Mouse (Mus musculus) adrenal gland (tissue): ENCODE data around the gene Trit1.

ENCODE experiments used
- intact Hi-C: fragments of 180-260 bp; cut with DNase I; formaldehyde crosslinking; loops from one replicate; pipeline ENCODE4 v1.15.1; 2025

Trit1 gene

DNA sequence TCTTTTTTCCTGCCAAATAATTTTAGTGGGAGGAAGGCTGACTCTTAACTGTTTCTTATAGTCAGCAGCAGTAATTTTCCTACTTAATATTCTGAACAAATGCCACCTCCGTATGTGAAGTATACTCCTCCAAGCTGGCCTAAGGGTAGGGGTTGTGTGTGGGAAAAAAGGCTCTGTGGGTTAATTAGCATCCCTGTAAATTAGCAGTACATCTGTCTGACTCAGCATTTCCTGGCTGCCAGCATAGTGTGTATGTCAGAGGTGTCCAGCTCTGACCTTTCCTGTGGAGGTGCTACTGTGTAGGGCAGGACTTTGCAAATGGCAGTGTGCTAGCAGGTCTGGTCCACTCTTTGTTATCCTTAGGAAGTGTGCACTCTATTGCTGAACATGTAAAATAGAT is 27.5 kb downstream of the Trit1 start:
- intact Hi-C loops = no loop called here

DNA sequence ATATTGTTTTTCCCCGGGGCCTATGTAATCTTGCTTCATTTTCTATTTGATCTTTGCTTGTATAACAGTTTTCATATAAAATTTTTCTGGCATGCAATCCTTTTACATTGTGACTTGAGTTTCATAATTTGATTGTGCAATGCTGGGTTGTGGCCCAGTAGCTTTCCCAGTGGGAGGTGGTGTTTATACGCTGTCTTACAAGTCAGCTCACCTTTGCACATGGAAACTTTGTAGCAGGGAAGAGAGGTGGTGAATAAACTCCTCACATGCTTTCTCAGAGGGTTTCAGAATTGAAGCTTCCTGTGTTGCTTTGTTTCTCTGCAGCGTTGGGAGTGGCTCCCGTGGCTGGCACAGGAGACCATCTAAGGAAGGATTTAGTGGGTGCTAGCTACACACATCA is 28.4 kb downstream of the Trit1 start:
- intact Hi-C loops = no loop called here

DNA sequence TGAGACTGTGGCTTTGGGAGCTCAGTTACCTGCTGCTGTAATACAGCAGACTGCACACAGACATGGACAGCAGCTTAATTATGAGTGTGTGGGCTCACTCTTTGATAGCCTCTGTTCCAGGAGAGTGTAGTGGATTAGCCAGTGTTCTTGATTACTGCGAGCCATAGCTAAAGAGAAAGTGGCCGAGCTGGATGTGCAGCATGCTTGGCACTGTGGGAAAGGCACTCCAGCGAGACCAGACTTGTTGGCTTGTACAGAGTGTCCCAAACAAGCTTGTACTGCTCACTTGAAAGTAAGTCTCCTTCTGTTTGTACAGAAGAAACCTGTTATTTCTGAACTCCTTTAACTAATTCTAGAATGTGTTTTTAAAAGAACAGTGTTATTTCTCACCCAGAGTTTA is 29.9 kb downstream of the Trit1 start:
- intact Hi-C loops = no loop called here

DNA sequence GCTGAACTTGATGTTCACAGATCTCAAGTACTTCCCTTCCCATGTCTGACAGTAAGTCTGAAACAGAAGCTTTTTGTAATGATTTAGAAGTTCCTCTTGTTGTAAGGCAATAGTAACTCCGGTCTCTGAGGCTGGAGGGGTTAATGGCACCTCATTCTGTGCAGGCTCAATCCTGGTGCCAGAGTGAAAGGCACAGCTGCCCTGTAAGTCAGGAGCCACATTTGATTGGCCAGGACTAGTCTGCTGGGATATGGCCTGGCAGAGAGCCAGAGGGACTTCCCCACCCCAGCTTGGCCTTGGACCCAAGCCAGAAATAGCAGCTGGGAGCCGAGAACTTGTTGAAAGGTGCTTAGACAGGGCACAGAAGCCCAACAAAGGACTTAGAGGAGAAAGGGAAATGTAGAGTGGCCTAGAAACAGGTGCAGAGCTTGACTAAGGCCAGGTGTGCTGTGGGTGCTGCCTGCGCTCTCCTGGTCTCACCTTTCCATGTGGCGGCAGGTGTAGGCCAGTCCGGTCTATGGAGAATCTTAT is 34.3 kb downstream of the Trit1 start:
- intact Hi-C loops = no loop called here

DNA sequence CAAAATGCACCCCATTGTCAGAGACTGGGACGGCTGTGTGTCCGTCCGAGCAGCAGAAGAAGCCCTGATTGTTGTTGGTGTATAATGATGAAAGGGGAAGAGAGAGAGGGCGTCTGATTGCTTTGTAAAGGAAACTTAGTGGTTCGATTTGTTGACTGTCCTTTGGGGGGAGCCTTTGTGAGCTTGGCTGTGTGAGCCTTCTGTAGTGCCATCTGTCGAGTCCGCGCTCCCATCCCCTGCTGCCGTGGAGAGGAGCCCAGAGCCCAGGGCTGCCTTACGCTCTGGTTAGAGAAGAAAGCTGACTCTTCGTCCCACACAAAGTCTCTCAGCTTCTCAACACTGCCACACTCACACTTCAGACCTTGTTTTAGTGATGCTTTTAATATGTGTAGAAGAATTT is 36.8 kb downstream of the Trit1 start:
- intact Hi-C loops = no loop called here

DNA sequence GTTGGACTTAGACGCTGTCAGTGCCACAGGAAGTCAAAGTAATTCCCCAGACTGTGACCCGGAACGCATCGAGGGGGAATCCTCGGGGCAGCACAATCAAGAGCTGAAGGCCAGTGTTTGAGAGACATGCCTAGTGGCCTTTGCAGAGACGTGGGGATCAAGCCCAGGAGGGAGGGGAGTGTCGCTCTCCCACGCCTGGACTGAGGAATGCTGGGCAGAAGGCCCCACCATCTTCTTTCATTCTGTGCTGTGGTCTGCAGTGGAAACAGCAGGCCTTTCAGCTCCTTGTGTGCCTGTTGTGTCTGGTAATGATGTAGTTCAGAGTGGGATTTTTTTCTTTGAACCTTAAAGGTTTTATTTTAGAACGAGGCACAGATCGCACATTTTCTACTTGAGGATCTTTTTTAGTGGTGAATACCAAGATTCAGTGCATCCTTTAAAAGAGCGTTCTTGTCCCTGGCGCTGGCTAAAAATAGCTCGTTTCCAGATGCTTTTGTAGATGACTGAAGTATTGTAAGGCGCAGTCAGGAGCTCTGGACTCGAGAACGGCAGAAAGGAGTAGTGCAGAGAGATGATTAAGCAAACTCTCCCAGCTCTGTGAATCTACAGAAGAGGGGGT is 37.9 kb downstream of the Trit1 start:
- intact Hi-C loops = no loop called here

DNA sequence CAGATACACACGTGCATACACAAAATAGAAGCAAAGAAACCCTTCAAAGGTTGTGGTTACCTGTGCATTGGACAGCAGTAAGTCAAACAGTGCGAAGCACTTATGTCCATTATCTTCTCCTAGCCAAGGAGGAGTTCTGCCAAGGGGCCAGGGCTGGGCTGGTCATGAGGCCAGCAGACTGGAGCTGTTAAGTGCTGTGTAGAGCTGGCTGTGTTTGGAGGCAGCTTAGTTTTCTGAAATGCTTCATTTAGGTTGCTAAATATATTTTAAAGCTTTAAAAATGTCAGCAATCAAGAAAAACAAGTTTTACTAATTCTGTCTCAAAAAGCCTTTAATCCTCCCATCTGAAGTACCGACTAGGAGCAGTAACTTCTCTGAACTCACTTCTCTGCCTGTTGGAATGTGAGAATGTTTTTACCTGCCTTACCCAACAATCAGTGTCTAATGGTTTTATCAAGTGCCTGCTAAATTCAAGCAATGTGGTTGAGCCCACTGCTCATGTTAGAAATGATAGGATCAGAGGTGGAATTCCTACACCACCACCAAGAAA is 40.2 kb downstream of the Trit1 start:
- intact Hi-C loops = no loop called here

DNA sequence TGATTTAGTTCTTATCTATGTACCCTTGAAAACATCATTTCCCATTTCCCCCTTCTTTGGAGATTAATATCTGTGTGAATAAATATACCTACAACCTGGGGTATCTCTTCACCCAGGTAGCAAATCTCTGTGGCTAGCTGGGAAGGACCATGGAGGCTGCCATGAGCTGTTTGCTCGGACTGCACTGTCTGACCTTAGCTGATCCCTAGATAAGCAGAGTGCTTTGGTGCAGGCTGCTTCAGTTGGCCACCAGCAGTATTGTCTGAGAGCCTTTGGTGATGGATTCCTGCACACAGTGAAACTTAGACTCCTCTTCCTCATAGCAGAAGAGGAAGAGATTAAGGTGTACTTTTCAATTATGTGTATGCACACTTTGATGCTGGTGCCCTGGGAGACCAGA is 41.6 kb downstream of the Trit1 start:
- intact Hi-C loops = no loop called here

DNA sequence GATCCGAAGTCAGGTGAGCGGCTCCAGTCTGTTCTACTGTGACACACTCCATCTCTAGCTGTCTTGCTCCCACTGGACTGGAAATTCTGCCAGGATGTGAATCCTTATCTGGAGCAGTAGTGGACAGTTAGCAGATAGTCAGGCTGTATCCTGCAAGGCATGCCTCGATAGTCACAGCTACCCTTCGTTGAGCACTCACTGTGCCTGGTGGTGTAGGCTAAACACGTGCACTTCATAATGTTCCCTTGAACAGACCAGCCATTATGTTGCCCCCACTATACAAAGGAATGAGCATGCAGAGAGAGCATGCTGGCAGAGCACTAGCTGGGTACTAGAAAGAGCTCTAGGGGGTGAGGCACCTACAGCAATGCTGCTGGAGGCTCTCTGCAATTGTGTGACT is 45.3 kb downstream of the Trit1 start:
- intact Hi-C loops = no loop called here

DNA sequence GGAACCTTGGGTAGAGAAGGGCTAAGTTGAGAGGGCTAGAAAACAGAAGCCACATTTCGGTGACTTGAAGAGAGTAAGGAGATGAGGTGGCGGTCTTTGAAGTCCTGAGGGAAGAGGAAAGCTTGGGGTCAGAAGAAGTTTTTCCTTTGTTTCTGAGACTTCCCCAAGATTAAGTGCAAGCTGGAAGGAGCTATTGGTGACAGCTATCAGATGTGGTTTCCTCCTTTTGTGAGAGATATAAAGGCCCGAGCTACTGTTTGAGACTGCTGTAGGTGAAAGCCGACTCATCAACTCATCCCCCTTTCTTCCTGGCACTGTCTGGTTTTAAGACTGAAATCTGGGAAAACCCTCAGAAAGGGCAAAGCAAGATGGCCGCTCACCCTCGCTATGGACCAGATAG is 52.2 kb downstream of the Trit1 start:
- intact Hi-C loops = no loop called here

DNA sequence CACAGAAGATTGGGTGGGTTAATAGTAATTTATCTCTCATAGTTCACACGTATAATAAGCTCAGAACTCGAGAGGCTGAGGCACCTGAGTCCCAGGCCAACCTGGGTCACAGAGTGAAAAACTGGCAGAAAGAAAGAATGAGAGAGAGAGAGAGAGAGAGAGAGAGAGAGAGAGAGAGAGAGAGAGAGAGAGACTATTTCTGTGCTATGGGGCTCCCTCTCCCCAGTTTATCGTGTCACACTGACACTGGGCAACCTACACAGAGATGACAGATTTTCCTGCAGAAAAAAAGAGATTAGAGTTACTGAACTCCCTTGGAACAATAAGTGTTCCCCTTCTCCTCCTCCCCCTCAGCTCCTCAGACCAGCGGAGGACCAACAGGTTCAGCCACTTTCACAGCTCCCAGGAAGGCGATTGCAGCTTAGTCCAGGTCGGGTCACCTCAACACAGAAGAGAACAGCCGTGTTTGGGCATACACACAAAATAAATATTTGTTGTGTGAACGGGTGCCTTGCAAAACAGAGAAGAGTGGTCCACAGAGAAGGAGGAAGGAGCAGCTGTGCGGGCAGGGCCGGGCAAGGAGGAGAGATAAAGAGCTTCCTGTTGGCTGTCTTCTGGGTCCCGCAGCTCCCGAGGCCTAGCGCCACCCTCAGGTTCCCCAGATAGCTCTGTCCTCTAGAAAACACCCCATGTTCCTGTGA is 55.0 kb downstream of the Trit1 start:
- intact Hi-C loops = no loop called here

DNA sequence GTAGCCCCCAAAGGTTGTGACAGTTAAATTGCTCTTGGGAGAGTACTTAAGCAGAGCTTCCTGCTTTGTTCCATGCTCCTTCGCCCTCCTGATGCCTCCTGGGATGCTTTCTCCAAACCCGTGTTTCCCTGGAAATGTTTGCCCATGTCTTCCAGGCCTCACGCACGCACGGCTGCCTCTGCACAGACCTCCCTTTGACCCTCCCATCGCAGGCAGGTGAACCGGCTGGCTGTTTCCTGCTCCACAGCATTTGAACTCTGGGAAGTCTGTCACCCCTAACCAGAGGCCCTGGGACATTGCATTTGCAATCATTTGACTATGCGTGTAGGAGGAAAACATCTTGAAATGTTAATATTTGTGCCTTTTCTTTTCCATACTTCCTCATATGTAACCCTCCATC is 60.5 kb downstream of the Trit1 start:
- intact Hi-C loops = no loop called here

DNA sequence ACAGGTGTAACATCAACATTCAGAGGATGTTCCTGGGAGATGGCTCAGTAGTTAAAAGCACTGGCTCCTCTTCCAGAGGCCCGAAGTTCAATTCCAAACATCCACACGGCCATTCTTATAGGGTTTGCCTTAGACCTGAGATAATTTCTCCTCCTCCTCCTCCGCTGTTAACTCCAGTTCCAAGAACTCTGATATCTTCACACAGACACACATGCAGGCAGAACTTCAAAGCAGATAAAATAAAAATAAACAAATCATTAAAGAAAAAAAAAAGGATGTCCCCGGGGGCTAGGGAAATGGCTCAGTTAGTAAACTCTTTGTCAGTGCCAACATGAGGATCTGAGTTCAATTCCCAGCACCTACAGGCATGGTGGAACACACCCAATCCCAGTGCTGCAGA is 61.8 kb downstream of the Trit1 start:
- intact Hi-C loops = no loop called here

DNA sequence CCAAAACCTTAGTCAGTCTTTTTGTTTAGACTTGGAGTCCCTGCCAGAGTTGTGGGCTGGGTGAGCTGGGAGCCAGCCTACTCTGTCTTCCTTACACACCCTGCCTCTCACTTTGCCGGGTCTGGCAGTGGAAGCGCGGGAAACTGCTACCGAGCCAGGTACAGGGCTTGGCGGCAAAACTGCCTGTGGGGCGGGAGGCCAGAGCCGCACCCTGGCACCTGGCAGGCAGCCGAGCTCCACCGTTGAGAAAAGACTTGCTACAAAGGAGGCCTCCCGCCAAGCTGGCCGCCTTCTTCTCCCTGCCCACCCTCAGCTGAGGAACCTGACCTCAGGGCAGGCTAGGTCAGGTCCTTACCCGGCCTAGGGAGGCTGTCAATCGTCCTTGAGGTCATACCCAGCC is 64.4 kb downstream of the Trit1 start:
- intact Hi-C loops = loop anchor here (5.0 kb wide), 1 partner anchor 173 kb away; no protein-coding TSS in a partner anchor

DNA sequence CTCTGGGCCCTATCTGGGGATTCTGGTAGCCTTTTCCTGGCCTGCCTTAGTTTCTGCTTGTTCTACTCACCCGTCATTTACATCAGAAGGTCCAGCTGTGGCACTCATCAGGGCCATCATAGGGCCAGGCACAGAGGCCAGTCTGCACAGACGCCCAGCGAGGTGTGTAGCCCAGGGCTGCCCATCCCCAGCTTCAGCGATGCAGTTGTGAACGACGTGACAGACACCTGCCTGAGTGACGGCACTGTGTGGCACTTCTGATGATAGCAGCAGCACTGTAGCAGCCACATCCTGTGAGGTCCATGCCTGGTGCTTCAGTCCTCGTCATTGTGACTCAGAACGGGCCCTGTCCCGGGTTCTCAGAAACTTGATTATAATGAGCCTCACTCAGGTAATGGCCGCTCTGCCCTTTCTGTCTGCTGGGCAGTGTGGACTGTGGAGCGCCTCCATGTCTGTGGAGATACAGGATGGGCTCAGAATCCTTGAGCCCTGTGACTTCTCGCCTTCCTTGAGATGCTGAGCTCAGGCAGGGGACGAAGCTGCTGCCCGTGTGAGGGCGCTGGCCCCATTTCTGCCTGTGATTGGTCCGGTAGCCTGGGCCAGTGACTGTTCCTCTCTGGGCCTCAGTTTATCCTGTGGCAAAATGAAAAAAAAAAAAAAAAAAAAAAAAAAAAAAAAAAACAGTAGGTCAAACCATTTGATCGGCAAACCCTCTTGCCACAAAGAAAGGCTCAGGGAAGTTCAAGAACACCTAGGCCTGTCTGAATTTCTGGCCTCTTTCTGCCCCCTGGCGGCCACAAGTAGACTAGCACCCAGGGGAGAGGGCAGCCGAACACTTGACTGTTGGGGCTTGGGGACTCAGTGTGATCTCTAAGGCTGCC is 66.1 kb downstream of the Trit1 start:
- intact Hi-C loops = loop anchor here (2.0 to 5.0 kb wide), 2 partner anchors 88 to 175 kb away; partner anchors contain the start of gene Mycl

DNA sequence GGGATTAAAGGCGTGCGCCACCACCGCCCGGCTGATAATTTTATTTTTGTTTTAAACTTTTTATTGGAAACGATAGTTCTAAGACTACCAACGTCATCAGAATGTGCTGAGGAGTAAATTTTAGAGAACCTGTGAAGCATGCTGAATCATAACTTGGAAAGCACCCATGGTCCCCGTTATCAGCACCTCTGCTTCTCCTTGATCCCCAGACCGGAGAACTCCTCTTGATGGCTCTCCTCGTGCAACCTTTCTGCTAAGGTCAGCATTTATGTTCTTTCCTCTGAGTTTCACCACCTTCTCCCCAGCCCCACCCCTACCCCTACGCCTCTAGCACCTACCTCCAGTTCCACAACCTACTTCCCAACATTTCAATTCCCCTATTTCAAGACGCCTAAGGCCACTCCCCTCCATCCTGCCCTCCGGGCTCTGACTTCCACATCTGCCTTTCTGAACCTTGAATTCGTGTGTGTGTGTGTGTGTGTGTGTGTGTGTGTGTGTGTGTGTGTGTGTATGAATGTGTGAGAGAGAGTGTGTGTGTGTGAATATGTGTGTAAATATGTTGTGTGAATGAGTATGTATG is 67.0 kb downstream of the Trit1 start:
- intact Hi-C loops = loop anchor here (2.0 to 5.0 kb wide), 2 partner anchors 89 to 176 kb away; partner anchors contain the start of gene Mycl

DNA sequence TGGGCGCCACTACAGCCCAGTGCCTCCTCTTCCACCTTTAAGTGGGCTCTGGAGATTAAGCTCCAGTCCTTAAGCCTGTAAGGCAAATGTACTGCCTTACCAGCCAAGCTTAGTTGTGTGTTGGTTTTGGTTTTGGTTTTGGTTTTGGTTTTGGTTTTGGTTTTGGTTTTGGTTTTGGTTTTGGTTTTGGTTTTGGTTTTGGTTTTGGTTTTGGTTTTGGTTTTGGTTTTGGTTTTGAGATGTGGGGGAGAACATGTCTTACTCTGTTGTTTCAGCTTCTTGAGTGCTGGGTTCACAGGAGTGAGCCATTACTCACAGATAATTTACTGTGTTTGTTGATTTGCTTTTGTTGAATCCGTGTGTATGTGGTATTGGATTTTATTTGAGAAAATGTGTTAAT is 68.9 kb downstream of the Trit1 start:
- intact Hi-C loops = loop anchor here (5.0 kb wide), 1 partner anchor 143 kb away; no protein-coding TSS in a partner anchor

DNA sequence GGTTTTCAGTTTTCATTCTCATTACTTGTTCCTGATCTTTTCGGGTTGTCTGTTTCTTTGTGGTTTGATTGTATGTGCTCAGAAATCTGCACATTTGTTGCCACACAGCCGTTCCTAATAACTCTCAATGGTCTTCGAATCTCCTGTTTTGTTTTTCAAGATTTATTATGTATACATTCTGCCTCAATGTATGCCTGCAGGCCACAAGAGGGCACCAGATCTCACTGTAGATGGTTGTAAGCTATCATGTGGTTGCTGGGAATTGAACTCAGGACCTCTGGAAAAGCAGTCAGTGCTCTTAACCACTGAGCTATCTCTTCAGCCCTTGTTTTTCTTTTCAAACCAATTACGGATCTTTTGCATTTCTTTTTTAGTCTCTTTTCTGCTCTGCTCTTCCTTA is 70.0 kb downstream of the Trit1 start:
- intact Hi-C loops = loop anchor here (5.0 kb wide), 1 partner anchor 144 kb away; no protein-coding TSS in a partner anchor

DNA sequence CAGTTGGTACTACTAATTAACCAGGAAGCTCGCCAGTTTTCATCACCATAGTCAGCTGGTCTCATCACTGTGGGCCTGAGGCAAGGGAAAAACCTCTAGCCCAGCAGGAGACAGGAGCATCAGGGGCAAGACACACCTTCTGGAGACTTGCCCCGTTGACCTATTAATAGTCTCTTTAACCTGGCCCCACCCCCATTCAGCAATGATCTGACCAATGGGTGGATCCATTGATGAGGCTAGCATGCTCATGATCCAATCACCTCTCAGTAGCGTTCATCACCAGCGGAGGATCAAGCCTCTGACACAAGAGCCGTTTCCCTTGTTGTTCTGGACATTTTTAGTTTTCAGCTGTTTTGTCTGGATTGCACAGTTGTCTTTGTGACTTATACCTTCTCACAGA is 76.2 kb downstream of the Trit1 start:
- intact Hi-C loops = no loop called here

DNA sequence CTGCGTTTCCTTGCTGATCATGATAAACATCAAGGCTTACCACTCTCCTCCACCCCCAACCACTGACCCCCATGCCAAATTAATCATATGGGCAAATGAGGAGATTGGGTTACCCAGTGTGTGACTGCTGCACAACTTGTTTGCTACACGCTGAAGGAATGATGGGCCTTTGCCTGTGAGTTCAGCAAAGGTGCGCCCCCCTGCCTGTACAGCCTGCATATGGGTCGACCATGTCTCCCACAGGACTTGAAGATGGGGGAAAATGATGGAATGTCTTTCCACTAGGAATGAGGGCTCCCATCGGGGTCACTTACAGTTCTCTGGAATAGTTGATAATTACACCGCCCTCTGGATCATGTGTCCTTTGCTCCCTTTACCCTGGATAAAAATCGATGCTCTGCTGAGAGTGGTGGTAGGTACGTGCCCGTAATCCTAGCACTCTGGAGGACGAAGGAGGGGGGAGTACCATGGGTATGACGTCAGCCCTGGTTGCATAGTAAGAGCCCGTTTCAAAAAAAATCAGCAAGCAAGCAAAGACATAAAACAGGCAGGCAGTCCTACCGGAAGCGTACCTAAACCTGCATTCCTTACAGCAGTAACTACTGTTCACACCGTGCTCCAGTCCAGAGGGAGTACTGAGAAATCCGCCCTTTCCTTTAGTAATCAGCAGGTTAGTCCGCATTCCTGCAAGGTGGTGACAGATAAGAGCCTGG is 76.8 kb downstream of the Trit1 start:
- intact Hi-C loops = no loop called here
